Mouse (Mus musculus) left cerebral cortex, adult 8-10 months (tissue): ENCODE measurements around the gene Fbxo41. TPM values are rescaled to one million over a fixed set of nuclear protein-coding genes. Genes with fewer than 3 reads are reported as not detected.

Experiments used
- DNase-seq, 2 experiments: peaks; one replicate each; pipeline ENCODE4 v3.0.0; 2022; ENCODE audit warnings: low spot score in 2 of 2
- total RNA-seq, 4 experiments: library from RNA; stranded (reverse); gene quantifications; 2 replicates each; pipeline ENCODE4 v1.2.4; 2022

Fbxo41 gene
- total RNA-seq, 4 experiments from 2014 or later, result 80.0 to 89.9 (median 88.0) TPM

- DNase-seq, result no peak
Observed at GRCm38 (mm10) chr6:85491606-85492005, 11.2 kb downstream of the Fbxo41 start.

DNA sequence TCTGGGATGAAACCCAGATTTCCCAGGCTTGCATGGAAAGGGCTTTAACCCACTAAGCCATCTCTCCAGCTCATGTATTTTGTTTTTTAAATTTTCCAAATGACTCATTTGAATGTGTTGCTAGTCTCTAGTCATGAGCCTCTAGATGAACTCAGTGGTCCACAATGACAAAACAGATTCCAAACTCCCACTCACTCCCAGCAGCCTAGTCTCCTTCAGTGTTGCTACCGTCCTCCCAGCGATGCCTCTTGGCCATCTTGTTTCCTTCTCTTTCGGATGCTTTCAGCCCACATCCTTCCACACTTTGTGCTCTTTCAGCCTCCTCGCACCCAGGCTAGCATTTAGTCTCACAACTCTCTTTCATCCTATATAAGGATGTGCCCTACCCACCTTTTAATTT is 12.5 kb downstream of the Fbxo41 start:
- DNase-seq, result no peak

DNA sequence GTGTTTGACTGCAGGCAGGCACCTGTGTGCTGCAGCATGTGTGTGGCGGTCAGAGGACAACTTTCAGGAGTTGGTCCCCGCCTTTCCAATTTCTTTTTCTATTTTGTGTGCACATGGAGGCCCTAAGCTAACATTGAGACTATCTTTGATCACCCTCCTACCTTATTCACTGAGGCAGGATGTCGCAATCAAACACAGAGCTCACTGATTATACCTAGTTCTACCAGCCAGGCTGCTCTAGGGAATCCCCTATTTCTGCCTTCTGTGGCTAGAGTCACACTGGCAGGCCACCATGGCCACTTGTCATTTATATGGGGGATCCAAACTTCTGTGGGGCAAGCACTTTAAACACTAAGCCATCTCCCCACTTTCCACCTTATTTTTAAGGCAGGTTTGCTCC is 13.1 kb downstream of the Fbxo41 start:
- DNase-seq, result no peak

DNA sequence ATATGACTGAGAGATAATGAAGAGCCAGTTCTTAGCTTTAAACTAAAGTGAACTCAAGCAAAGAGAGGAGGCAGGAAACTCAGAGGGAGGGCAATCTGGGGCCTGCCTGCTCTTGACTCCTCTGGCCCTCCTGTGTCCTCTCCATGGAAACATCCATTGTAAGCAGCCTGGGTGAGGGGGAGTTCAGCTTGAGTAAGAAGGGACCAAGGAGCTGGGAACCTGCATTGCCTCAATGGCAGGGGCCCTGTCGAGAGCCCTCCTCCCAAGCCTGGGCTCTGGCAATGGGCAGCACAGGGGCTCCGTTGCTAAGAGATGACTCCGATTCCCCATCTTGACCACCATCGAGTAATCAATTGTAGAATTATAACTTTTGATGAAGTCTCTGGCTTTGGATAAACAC is 14.3 kb downstream of the Fbxo41 start:
- DNase-seq, result no peak

DNA sequence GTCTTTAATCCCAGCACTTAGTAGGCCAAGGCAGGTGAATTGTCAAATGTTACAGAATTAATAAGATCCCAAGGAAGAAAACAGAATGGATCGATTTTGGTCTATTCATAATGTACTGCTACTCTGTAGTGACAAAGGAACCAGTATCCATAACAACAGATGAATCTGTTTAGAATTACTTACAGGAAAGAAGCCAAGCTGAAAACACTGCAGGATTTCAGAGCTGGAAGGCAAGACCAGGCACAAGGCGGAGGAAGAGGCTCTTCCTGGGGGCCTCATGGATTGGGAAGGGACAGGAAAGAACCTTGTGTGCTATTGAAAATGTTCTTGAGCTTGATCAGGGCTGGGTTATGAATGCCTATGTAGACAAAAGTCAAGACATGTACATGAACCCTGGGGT is 17.1 kb downstream of the Fbxo41 start:
- DNase-seq, result no peak

DNA sequence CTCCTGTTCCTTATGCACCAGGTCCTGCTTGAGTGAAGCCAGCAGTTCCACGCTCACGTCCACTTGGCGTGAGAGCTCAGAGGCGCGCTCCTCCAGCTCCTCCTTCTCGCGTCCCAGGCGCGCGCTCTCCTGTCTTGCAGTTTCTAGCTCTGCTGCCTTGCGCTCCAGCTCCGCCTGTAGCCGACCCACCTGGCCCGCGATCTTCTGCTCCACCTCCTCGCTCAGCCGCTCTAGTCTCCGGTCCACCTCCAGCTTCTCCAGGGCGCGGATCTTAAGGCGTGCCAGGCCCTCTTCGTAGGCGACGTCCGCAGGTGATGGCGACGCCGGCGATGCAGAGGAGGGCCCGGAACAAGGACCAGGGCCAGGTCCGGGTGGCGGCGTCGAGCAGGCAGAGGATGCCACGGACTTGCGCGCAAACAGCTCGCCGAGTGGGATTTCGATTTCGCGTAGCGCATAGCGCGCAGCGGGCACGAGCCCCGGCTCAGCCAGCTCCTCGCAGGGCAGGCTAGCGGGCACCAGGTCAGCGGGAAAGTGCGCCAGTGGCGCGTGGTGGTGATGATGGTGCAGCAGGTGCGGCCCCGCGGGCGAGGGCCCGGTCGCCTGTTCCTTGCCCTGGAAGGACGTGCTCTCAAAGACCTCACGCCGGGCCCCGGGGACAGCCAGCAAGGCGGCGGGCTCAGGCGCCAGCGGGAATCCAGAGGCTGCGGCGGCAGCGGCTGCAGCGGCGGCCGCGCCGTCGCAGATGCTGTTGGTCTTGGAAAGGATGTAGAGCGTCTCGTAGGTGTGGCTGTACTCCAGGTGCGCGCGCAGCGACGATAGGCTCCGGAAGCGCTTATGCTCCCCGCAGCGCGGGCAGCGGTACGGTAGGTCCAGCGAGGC is 18.7 kb downstream of the Fbxo41 start:
- DNase-seq, result no peak

DNA sequence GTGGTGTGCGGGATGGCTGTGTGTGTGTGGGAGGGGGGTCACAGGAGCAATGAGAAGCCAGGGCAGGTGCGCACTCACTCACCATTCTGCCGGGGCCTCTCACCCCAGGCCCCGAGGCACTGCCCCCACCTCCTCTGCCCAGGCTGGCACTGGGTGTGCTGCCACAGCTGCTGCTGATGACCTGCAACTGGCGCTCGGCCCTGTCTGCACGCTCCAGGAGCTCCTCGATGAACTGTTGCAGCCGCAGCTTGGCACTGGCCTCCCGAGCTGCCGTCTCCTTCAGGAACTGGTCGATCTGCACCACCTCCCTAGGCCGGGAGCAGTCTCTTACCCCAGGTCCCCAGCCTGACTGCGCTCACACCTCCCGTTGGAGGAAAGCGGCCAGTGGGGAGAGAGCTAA is 22.1 kb downstream of the Fbxo41 start:
- no peak for DNase-seq

GRCm38 (mm10) chr6:85479979-85480378 is 22.8 kb downstream of the Fbxo41 start:
- DNase-seq, result no peak

DNA sequence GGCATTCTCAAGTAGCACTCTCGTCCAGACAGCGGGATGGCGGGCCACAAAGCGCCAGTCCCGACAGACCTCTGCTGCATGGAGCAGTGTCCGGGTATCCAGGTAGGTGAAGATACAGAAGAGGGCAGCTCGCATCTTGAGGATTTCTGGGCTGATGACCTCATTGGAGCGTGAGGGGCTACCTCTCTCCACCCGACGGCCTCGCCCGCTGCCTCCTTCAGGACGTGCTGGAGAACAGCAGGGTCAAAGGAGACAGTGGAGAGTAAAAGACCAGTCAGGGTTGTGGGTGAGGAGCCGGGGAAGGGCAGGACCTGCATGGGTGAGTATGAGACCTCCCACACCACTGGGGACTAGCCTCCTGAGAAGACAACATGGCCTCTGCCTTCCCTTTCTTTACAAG is 24.4 kb downstream of the Fbxo41 start:
- no peak for DNase-seq

- DNase-seq, result no peak
Observed at GRCm38 (mm10) chr6:85477366-85477917, 25.4 kb downstream of the Fbxo41 start.

DNA sequence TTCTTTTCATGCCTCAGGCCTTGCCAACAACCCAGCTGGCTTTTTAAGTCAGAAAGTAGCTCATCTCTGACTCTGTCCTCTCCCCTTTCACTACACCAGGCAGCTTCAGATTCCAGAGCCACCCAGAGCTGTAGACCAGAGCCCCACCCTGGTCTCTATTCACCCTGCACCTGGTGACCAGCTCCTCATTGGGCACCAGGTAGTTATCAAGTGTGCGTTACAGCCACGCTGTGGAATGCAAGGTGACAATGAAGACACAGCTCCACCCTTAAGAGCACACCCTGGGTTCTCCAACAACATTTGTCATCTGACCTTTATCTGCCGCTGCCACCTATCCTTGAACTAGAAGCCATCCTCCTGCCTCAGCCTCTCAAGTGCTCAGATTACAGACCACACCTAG is 27.2 kb downstream of the Fbxo41 start:
- DNase-seq, result no peak

DNA sequence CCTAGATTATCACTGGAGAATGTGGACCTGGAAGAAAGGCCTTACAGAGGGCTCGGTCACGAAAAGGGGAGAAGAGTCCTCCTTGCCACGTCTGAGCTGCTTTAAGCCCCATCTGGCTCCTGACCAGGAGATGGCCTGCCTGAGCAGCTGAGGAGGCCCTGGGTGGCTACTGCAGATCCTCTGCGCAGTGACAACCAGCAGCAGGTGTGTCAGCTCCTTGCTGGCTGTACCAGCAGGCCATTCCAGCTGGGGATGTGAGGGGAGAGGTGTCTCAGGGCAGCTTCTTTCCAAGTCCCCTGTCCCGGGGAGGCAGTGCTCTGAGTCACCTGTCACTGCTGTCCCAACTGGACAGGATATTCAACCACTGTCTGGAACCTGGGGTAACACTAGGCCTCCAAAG is 30.3 kb downstream of the Fbxo41 start:
- no peak for DNase-seq

GRCm38 (mm10) chr6:85471962-85472361 is 30.8 kb downstream of the Fbxo41 start:
- no peak for DNase-seq

DNA sequence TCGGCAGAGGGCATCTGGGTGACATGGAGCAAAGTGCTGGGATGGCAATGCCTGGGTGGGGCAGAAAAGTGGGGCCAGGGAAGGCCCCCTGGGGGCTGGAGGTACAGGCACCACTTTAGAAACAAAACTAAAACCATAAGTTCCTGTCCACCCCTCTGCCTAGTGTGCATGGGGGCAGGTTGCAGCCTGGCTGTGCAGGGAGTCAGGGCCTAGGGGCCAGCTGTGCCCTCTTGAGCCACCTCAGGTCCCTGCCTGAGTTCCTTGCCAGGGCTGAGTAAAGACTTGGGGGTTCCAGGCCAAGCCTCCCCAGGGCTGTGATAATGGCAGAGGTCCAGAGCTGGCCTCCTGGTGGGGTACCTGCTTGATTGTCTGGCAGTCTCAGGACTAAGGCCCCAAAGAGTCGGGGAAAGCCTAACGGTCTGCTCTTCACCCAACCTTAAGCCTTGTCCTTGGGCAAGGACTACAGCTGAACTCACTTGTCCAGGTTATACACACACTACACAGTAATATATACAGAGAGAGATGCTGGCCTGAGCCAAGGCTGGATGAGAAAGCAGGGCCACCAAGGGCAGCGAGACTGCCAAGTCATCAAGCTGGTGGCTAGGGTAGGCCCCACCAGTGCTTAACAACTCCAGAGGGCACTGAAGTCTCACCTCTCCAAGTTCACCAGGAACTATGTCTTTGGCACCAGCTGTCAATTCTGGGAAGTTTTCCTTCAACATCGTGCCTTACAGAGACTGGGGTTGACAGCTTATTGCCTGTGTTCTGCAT is 32.9 kb downstream of the Fbxo41 start:
- DNase-seq, result no peak

GRCm38 (mm10) chr6:85465381-85465780 is 37.4 kb downstream of the Fbxo41 start:
- no peak for DNase-seq

- no peak for DNase-seq
Observed at GRCm38 (mm10) chr6:85459621-85460020, 43.2 kb downstream of the Fbxo41 start.

GRCm38 (mm10) chr6:85452816-85453215 is 50.0 kb downstream of the Fbxo41 start:
- no peak for DNase-seq

DNA sequence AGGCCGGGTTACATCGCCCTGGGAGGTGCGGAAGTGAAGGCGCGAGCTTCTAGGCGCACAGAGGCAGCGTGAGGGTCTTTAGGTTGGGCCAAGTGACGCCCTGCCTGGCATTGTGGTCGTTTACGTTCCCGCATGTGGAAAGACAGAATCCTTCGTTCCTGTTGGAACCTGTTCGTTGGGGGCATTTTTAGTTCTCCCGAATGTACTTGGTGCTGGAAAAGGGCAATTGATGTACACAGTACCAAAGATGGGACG is 50.5 kb downstream of the Fbxo41 start:
- DNase-seq, result no peak

DNA sequence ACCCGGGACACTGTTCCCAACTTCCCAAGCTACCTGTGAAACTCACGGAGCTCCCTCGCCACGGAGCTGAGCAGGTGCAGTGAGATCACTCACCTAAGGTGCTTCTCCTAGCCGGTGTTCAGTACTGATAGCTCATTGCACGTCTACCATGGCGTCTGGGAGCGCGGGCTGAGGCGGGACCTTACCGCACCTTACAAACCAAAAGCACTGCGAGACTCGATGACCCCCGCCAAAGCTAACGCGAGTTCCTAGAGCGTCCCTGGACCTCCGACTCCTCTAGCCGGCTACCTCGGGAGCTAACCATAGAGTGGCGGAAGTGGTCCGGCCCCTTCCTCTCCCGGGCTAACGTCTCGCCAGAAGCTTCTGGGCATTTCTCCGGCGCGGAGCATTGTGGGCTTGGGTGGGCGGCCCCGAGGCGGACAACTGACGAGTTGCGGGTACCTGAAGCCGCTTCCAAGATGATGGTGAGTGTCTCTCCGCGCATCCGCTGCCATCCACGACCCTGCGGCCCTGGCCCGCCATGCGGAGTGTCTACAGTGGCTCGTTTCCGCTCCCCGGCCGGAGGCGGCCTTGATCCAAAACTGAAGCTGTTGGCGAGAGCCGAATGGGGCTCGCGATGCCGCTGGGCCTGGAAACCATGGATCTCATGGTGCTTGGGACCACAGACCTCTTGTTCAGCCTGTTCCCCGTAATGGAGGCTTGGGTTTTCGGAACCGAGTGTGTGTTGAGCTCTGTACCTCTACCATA is 51.0 kb downstream of the Fbxo41 start, which contains the start of gene Pradc1:
Gene Pradc1 (minus strand): TSS at position 307 of the 747 bp plus-strand sequence.
- peak; percentile 91 to 98 for DNase-seq

- peak; percentile 97 to 100 for DNase-seq
Observed at GRCm38 (mm10) chr6:85450697-85451663, 51.8 kb downstream of the Fbxo41 start, which contains the start of gene Cct7. TSS of gene Cct7 (plus strand) at chr6:85451514.
